Mouse (Mus musculus) hindbrain, postnatal 0 days (tissue): Measurements from ENCODE around the gene Ppm1a. TPM values are rescaled to one million over a fixed set of nuclear protein-coding genes. Genes with fewer than 3 reads are reported as not detected.

ENCODE experiments used
- ATAC-seq: fragments of 200-750 bp; cut with Nextera tagmentation; 2 replicates; pipeline ENCODE4 v1.8.0; 2017; ENCODE audit warnings: mild to moderate bottlenecking, moderate TSS enrichment, moderate library complexity
- DNase-seq: peaks from one replicate; pipeline ENCODE4 v3.0.0-alpha.2; 2015; ENCODE audit warnings: low spot score
- H3K27ac ChIP-seq: fragments of 300-500 bp; sonication (generic); 2 replicates; pipeline ENCODE4 v1.5.1; 2014; ENCODE audit warnings: mild to moderate bottlenecking
- H3K27me3 ChIP-seq: fragments of 300-500 bp; sonication (generic); 2 replicates; pipeline ENCODE4 v1.6.1; 2014; ENCODE audit warnings: low read length, mixed read lengths; ENCODE audit not compliant: insufficient read depth
- H3K36me3 ChIP-seq: fragments of 300-500 bp; sonication (generic); 2 replicates; pipeline ENCODE4 v1.6.1; 2014; ENCODE audit warnings: low read length, mixed read lengths; ENCODE audit not compliant: insufficient read depth
- H3K4me1 ChIP-seq: fragments of 300-500 bp; sonication (generic); 2 replicates; pipeline ENCODE4 v1.6.1; 2014; ENCODE audit warnings: antibody characterized with exemption, low read length, mixed read lengths; ENCODE audit not compliant: insufficient read depth
- H3K4me2 ChIP-seq: fragments of 300-500 bp; sonication (generic); 2 replicates; pipeline ENCODE4 v1.6.1; 2014; ENCODE audit warnings: low read depth, mild to moderate bottlenecking, low read length, moderate library complexity, mixed read lengths
- H3K4me3 ChIP-seq: fragments of 300-500 bp; sonication (generic); 2 replicates; pipeline ENCODE4 v1.5.1; 2014; ENCODE audit warnings: low read length
- H3K9ac ChIP-seq: fragments of 300-500 bp; sonication (generic); replicated peaks from 2 replicates; pipeline ENCODE4 v1.6.1; 2014; ENCODE audit warnings: mild to moderate bottlenecking, low read length, moderate library complexity, mixed read lengths
- H3K9me3 ChIP-seq: fragments of 300-500 bp; sonication (generic); 2 replicates; pipeline ENCODE4 v1.6.1; 2016; ENCODE audit warnings: low read length, mixed read lengths
- CTCF ChIP-seq: IDR thresholded peaks from 2 replicates; pipeline ENCODE4 v1.5.1; 2016; ENCODE audit warnings: antibody characterized with exemption, control low read depth, low read depth
- WGBS: fragments of 180-500 bp; shearing (Covaris S2); extraction: QIAGEN DNeasy Blood & Tissue Kit; methylation state at CpG from one replicate; pipeline ENCODE4 v1.1.7; 2014; 5-methylcytosine and 5-hydroxymethylcytosine counted together
- polyA plus RNA-seq: library from polyadenylated mRNA; unstranded; fragments of >200 nt; fragmentation: Nextera tagmentation; extraction: Ambion mirVana; gene quantifications from 2 replicates; pipeline ENCODE4 v1.2.1, GENCODE M21; 2015
- total RNA-seq: library from RNA; depleted of rRNA; stranded (reverse); fragments of >200 nt; gene quantifications from 2 replicates; pipeline ENCODE4 v1.2.3, GENCODE M21; 2014

Gene Ppm1a
- total and polyA plus RNA-seq, 2 experiments from 2014 or later, result 79.1 to 126 TPM

GRCm38 (mm10) chr12:72830317-72830716 lies 73.1 kb downstream of the Ppm1a start:
- H3K9ac ChIP-seq, result no peak overlapping the region
- no peak overlapping the region for H3K4me3 ChIP-seq
- WGBS, result 57% methylated on average over 8 of the region's 8 CpGs
- DNase-seq (no peak), ATAC-seq (no peak)
- H3K4me2 ChIP-seq, result no peak overlapping the region
- peaks cover 6% of the 10 kb centered on the region for H3K4me1 ChIP-seq
- H3K9me3 ChIP-seq, result no peaks in the 10 kb centered on the region
- TF ChIP-seq CTCF, result no peak
- H3K36me3 ChIP-seq, result no peaks in the 10 kb centered on the region
- no peaks in the 10 kb centered on the region for H3K27me3 ChIP-seq
- no peak overlapping the region for H3K27ac ChIP-seq

- 6% methylated on average over 41 of the region's 42 CpGs for WGBS
- H3K27me3 ChIP-seq, result no peaks in the 10 kb centered on the region
Measured at GRCm38 (mm10) chr12:72831711-72832432, 74.6 kb downstream of the Ppm1a start.

DNA sequence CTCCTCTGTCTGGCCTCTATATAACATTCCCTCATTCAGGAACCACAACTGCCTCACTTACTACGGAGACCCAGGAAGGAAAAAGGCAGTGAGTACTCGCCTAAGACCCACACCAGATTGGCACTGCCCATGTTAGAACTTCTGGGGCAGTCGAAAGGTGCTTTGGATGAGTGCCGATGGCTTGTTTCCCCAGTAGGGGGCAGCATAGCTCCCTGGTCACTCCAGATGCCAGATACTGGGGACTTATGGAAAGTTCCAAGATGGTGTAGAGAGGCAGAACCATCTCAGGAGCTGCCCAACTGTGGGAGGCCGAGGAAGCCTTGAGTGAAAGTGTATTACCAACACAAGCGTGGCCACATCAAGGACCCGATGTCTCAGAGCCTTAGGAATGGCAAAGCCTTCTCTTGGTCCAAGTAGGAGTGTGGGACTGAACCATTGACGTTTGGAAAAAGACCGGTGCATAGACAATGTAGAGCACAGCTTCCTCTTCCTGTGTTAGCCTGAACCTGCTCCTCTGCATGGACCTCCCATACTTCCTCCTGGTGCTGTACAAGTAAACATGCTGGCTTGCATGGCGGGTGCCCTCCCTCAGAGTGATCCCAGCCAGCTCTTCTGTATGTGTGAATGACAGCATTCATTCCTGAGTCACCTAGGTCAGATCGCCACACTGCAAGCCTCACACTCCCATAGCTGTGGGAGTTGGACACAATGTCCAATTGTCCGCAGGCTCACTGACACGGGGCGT lies 77.7 kb downstream of the Ppm1a start:
- no peak overlapping the region for H3K9ac ChIP-seq
- 75% methylated on average over 14 of the region's 14 CpGs for WGBS

More at GRCm38 (mm10) chr12:72831711-72832432, 74.6 kb downstream of the Ppm1a start:
- Histone ChIP-seq H3K4me1 (peaks cover 6% of the 10 kb centered on the region), H3K9ac (peak overlapping the region; percentile 56), H3K9me3 (no peaks in the 10 kb centered on the region), H3K4me2 (peak overlapping the region; percentile 63), H3K36me3 (no peaks in the 10 kb centered on the region), H3K4me3 (peak overlapping the region; percentile 42), H3K27ac (peak overlapping the region; percentile 78)
- DNase-seq (peak; percentile 66), ATAC-seq (peak; percentile 76)
- TF ChIP-seq CTCF, result no peak

DNA sequence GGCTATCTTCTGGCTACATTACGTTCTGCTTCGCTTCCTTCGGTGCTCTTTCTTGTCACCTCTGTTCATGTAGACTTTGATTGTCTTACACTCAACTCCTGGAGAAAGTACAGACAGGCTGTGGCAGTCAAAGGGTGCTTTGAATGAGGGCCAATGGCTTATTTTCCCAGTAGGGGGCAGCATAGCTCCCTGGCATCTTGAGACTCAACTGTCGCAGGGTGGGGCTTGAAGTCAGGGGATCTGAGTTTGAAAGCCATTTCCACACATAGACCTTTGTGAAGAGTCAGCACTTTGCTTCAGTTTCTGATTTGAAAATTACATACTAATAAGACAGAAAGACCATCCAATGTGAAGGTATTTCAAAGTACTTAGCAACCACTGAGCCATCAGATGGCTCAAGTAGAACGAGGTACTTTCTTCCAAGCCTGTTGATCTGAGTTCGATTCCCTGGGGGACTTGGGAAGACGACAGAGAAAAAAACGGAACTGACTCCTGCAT lies 78.3 kb downstream of the Ppm1a start:
- Histone ChIP-seq H3K4me2 (no peak overlapping the region), H3K27me3 (no peaks in the 10 kb centered on the region), H3K36me3 (no peaks in the 10 kb centered on the region), H3K27ac (no peak overlapping the region), H3K9me3 (no peaks in the 10 kb centered on the region), H3K4me3 (no peak overlapping the region), H3K4me1 (peaks cover 6% of the 10 kb centered on the region), H3K9ac (no peak overlapping the region)
- TF ChIP-seq CTCF, result peak; percentile 39
- DNase-seq (no peak), ATAC-seq (no peak)
- WGBS, result 78% methylated on average over 8 of the region's 8 CpGs

More for the DNA sequence above, 77.7 kb downstream of the Ppm1a start:
- H3K4me1 ChIP-seq, result peaks cover 6% of the 10 kb centered on the region
- no peaks in the 10 kb centered on the region for H3K36me3 ChIP-seq
- no peak overlapping the region for H3K27ac ChIP-seq
- no peak overlapping the region for H3K4me3 ChIP-seq
- no peak overlapping the region for H3K4me2 ChIP-seq
- no peak for ATAC-seq
- H3K27me3 ChIP-seq, result no peaks in the 10 kb centered on the region
- no peaks in the 10 kb centered on the region for H3K9me3 ChIP-seq
- TF ChIP-seq CTCF, result peak; percentile 43; the same call in 1 of the 2 replicates
- no peak for DNase-seq

GRCm38 (mm10) chr12:72837302-72837701 lies 80.0 kb downstream of the Ppm1a start:
- Histone ChIP-seq H3K9ac (no peak overlapping the region), H3K36me3 (no peaks in the 10 kb centered on the region), H3K9me3 (no peaks in the 10 kb centered on the region), H3K27ac (no peak overlapping the region), H3K4me1 (no peaks in the 10 kb centered on the region), H3K4me3 (no peak overlapping the region), H3K27me3 (no peaks in the 10 kb centered on the region), H3K4me2 (no peak overlapping the region)
- no peak for TF ChIP-seq CTCF
- no peak for ATAC-seq
- 72% methylated on average over 4 of the region's 4 CpGs for WGBS
- DNase-seq, result no peak

- ATAC-seq, result no peak
- no peaks in the 10 kb centered on the region for H3K4me1 ChIP-seq
Measured at GRCm38 (mm10) chr12:72841500-72841899, 84.2 kb downstream of the Ppm1a start.

DNA sequence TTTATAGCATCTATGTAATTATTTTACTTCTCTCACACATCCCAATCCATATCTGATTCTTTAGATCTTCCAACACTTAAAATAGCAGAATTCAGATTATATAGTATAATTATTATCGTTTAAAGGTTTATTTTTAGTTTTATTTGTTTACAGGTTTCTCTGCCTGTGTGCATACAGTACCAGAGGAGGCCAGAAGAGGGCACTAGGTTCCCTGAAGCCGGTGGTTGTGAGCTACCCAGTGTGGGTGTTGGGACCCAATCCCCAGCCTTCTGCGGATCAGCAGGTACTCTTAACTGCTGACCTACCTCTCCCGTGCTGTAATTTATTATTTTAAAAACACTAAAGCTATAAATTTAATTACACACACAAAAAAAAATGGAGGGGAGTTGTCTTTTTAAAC lies 85.9 kb downstream of the Ppm1a start:
- Histone ChIP-seq H3K36me3 (no peaks in the 10 kb centered on the region), H3K27me3 (peaks cover 21% of the 10 kb centered on the region), H3K4me3 (no peak overlapping the region), H3K4me2 (no peak overlapping the region), H3K27ac (no peak overlapping the region), H3K4me1 (no peaks in the 10 kb centered on the region), H3K9ac (no peak overlapping the region), H3K9me3 (no peaks in the 10 kb centered on the region)
- ATAC-seq (no peak), DNase-seq (no peak)
- WGBS, result 89% methylated on average over 4 of the region's 4 CpGs
- TF ChIP-seq CTCF, result no peak

More at GRCm38 (mm10) chr12:72841500-72841899, 84.2 kb downstream of the Ppm1a start:
- Histone ChIP-seq H3K36me3 (no peaks in the 10 kb centered on the region), H3K27me3 (peaks cover 8% of the 10 kb centered on the region), H3K4me3 (no peak overlapping the region), H3K9me3 (no peaks in the 10 kb centered on the region), H3K9ac (no peak overlapping the region), H3K4me2 (no peak overlapping the region), H3K27ac (no peak overlapping the region)
- DNase-seq, result no peak
- TF ChIP-seq CTCF, result no peak
- WGBS, result 93% methylated on average over 1 of the region's 1 CpGs
